Mouse (Mus musculus): ENCODE measurements around the gene 1700123K08Rik.
"Not testable (repeated sequence)": the region's sequence is repeated elsewhere in the genome, so short reads cannot be mapped to it uniquely, and the experiment has no call there.

1700123K08Rik gene

DNA sequence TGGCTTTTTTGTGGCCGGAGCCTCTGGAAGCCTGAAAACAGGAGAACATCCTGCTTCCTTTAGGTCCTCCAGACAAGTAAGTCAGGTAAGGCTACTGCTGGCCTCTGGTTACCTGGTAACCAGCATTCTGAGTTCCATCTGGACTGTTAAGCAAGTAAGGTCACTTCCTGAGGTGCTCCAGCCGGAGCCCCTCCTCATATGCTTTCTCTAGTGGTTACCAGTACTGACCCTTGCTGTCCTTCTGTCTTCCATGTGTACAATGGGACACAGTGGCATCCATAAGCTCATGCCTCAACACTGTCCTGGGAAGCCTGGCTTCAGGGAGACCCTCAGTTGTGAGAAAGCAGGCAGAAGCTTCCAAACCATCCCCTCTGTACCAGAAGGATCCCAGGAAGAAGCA, at the start of gene 1700123K08Rik:
Gene 1700123K08Rik (minus strand): TSS at position 101 of the 400 bp plus-strand sequence.
- not testable (repeated sequence) for DNase-seq (ENCODE audit: low spot score in 2 of 2)

DNA sequence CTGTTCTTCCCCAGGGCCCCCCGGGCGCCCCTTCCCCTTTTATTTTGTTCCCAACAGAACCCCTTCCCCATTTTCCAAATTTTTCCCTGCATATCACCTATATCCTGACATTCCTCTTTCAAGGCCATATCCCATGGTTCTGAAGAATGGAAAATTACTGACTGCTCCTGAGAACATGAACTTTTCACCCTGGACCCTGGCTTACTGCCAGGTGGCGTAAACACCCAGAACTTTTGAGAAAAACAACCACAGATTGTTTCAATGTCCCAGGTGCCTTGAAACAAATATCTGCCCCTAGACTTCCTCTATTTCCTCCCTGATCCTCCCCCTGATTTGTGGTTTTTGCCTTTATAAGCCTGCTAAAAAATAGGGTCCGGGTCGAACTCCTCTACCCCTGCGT, 22.9 kb upstream of the 1700123K08Rik start:
- no peak for DNase-seq (ENCODE audit: low spot score in 2 of 2)

DNA sequence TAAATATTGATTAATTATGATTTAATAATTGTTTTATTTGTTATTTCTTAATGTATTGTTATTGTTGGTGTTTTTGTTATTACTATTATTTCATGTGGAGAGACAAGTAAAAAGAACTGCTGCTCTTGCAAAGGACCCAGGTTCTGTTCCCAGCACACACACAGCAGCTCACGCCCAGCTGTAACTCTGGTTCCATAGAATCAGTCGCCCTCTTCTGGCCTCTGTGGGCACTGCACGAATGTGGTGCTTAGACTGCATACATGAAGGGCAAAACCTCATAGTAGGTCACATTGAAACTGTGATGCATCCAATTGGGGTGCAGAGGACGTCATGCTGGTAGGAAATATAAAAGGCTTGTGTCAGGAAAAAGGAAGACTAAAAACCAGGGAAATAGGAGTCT, 7.1 kb upstream of the 1700123K08Rik start:
- no peak for DNase-seq (ENCODE audit: low spot score in 2 of 2)

DNA sequence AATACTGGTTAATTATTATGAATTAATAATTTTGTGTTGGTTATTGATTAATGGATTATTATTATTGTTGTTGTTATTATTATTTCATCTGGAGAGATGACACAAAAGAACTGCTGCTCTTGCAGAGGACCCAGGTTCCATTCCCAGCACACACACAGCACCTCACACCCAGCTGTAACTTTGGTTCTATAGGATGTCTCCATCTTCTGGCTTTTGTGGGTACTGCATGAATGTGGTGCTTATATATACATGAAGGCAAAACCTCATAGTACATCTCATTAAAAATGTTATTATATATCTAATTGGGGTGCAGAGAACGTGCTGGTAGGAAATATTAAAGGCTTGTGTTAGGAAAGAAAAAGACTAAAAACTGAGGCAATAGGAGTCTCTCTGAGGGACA, 11.8 kb downstream of the 1700123K08Rik start:
- no peak for DNase-seq (ENCODE audit: low spot score in 2 of 2)

DNA sequence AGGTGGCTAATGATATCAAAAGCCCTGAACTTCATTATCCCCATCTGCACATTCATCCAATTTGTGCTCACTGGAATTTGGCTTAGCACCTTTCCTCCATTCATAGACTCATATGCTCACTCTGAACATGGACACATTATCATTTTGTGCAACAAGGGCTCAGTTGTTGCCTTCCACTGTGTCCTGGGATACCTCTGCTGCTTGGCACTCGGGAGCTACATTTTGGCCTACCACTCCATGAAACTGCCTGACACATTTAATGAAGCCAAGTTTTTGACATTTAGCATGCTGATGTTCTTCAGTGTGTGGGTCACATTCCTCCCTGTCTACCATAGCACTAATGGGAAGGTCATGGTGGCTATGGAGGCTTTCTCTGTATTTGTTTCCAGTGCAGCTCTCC, 32.0 kb downstream of the 1700123K08Rik start:
- no peak for DNase-seq (ENCODE audit: low spot score in 2 of 2)
